Mouse (Mus musculus): ENCODE measurements around the gene Cr2. TPM values are rescaled to one million over a fixed set of nuclear protein-coding genes. Genes with fewer than 3 reads are reported as not detected.
A peak's percentile ranks its signal among the peaks of the same experiment; 100 is the strongest.
"Not testable (repeated sequence)": the region's sequence is repeated elsewhere in the genome, so short reads cannot be mapped to it uniquely, and the experiment has no call there.

The Cr2 gene
- total RNA-seq (2017) = 8.7 to 35.8 TPM (median 13.1 TPM) in 3 replicates

- peak; percentile 70 for ATAC-seq (replicated peaks; ENCODE audit: insufficient number of reproducible peaks, low FRiP score, low TSS enrichment, poor library complexity, severe bottlenecking)
These were observed at the start of gene Cr2 for GRCm38 (mm10) chr1:195175980-195176931. Gene Cr2, minus strand, starts transcription at chr1:195176716.

- ATAC-seq (replicated peaks; ENCODE audit: insufficient number of reproducible peaks, low FRiP score, low TSS enrichment, poor library complexity, severe bottlenecking) = no peak
These were observed 45.3 kb upstream of the Cr2 start for GRCm38 (mm10) chr1:195221781-195222180.

- not testable (repeated sequence) for ATAC-seq (replicated peaks; ENCODE audit: insufficient number of reproducible peaks, low FRiP score, low TSS enrichment, poor library complexity, severe bottlenecking)
These were observed 36.3 kb upstream of the Cr2 start for GRCm38 (mm10) chr1:195212851-195213250.

- no peak for ATAC-seq (replicated peaks; ENCODE audit: insufficient number of reproducible peaks, low FRiP score, low TSS enrichment, poor library complexity, severe bottlenecking)
These were observed 8.2 kb upstream of the Cr2 start for GRCm38 (mm10) chr1:195184746-195185145.

GRCm38 (mm10) chr1:195164996-195165755, 11.3 kb downstream of the Cr2 start:
- ATAC-seq (replicated peaks; ENCODE audit: insufficient number of reproducible peaks, low FRiP score, low TSS enrichment, poor library complexity, severe bottlenecking) = no peak

GRCm38 (mm10) chr1:195132070-195132469, 44.4 kb downstream of the Cr2 start:
- ATAC-seq (replicated peaks; ENCODE audit: insufficient number of reproducible peaks, low FRiP score, low TSS enrichment, poor library complexity, severe bottlenecking) = no peak

GRCm38 (mm10) chr1:195131675-195132015, 44.9 kb downstream of the Cr2 start:
- ATAC-seq (replicated peaks; ENCODE audit: insufficient number of reproducible peaks, low FRiP score, low TSS enrichment, poor library complexity, severe bottlenecking) = no peak

- peak; percentile 90 for ATAC-seq (replicated peaks; ENCODE audit: insufficient number of reproducible peaks, low FRiP score, low TSS enrichment, poor library complexity, severe bottlenecking)
These were observed 45.4 kb downstream of the Cr2 start, which contains the start of gene Cr1l for GRCm38 (mm10) chr1:195130953-195131674. Gene Cr1l, minus strand, starts transcription at chr1:195131586.

- no peak for ATAC-seq (replicated peaks; ENCODE audit: insufficient number of reproducible peaks, low FRiP score, low TSS enrichment, poor library complexity, severe bottlenecking)
These were observed 46.0 kb downstream of the Cr2 start for GRCm38 (mm10) chr1:195130479-195130878.

- no peak for ATAC-seq (replicated peaks; ENCODE audit: insufficient number of reproducible peaks, low FRiP score, low TSS enrichment, poor library complexity, severe bottlenecking)
These were observed 46.6 kb downstream of the Cr2 start for GRCm38 (mm10) chr1:195129867-195130266.

GRCm38 (mm10) chr1:195114414-195114813, 62.1 kb downstream of the Cr2 start:
- ATAC-seq (replicated peaks; ENCODE audit: insufficient number of reproducible peaks, low FRiP score, low TSS enrichment, poor library complexity, severe bottlenecking) = no peak

- ATAC-seq (replicated peaks; ENCODE audit: insufficient number of reproducible peaks, low FRiP score, low TSS enrichment, poor library complexity, severe bottlenecking) = no peak
These were observed 62.9 kb downstream of the Cr2 start for GRCm38 (mm10) chr1:195113621-195114020.

GRCm38 (mm10) chr1:195100693-195101092, 75.8 kb downstream of the Cr2 start:
- ATAC-seq (replicated peaks; ENCODE audit: insufficient number of reproducible peaks, low FRiP score, low TSS enrichment, poor library complexity, severe bottlenecking) = no peak

GRCm38 (mm10) chr1:195098004-195098403, 78.5 kb downstream of the Cr2 start:
- ATAC-seq (replicated peaks; ENCODE audit: insufficient number of reproducible peaks, low FRiP score, low TSS enrichment, poor library complexity, severe bottlenecking) = no peak

- ATAC-seq (replicated peaks; ENCODE audit: insufficient number of reproducible peaks, low FRiP score, low TSS enrichment, poor library complexity, severe bottlenecking) = peak; percentile 93
These were observed 84.2 kb downstream of the Cr2 start, which contains the start of gene Cd46 for GRCm38 (mm10) chr1:195092220-195092720. Gene Cd46, minus strand, starts transcription at chr1:195092249.

GRCm38 (mm10) chr1:195091699-195092219, 84.8 kb downstream of the Cr2 start:
- ATAC-seq (replicated peaks; ENCODE audit: insufficient number of reproducible peaks, low FRiP score, low TSS enrichment, poor library complexity, severe bottlenecking) = peak; percentile 23; the same call in 1 of the 2 replicates
